Mouse (Mus musculus) lung, adult 2 months (tissue): ENCODE results near the gene Setd4. TPM values are rescaled to one million over a fixed set of nuclear protein-coding genes. Genes with fewer than 3 reads are reported as not detected.

Source experiments
- DNase-seq: peaks from one replicate; pipeline ENCODE4 v3.0.0; 2022
- H3K4me1 ChIP-seq: fragments of 200-500 bp; 2 replicates; pipeline ENCODE4 v1.6.1; 2011; ENCODE audit warnings: low read length; ENCODE audit not compliant: control insufficient read depth, insufficient read depth
- H3K4me3 ChIP-seq: fragments of 200-500 bp; replicated peaks from 2 replicates; pipeline ENCODE3; 2011; ENCODE audit warnings: low read depth, mild to moderate bottlenecking, control low read depth, low read length; ENCODE audit errors: extremely low read depth
- CTCF ChIP-seq: fragments of 200-500 bp; IDR thresholded peaks from 2 replicates; pipeline ENCODE4 v1.5.1; 2011; ENCODE audit warnings: mild to moderate bottlenecking, low read length, control low read depth; ENCODE audit not compliant: insufficient read depth
- POLR2A ChIP-seq: fragments of 200-500 bp; IDR thresholded peaks from 2 replicates; pipeline ENCODE4 v1.6.1; 2011; ENCODE audit warnings: low read depth, mild to moderate bottlenecking, control low read depth, low read length, borderline replicate concordance; ENCODE audit errors: extremely low read depth
- WGBS: fragments of 180-500 bp; shearing (Covaris S2); methylation state at CpG from one replicate; pipeline ENCODE4 v1.1.7; 2018; 5-methylcytosine and 5-hydroxymethylcytosine counted together
- polyA plus RNA-seq: library from polyadenylated mRNA; depleted of rRNA; stranded (reverse); fragments of >200 nt; gene quantifications from 2 replicates; pipeline ENCODE4 v1.2.3, GENCODE M21; 2012; rRNA removed

Gene Setd4
- polyA plus RNA-seq, 1 experiment: 6.7 TPM

- DNase-seq: no peak
- Histone ChIP-seq H3K4me3 (no peak overlapping the region), H3K4me1 (no peaks in the 10 kb centered on the region)
- 35% methylated on average over 10 of the region's 10 CpGs for WGBS
- TF ChIP-seq POLR2A: no peak
- no peak for TF ChIP-seq CTCF
Measured at GRCm38 (mm10) chr16:93549287-93549686, 54.6 kb downstream of the Setd4 start.

- WGBS: 62% methylated on average over 2 of the region's 2 CpGs
- Histone ChIP-seq H3K4me3 (no peak overlapping the region), H3K4me1 (no peaks in the 10 kb centered on the region)
- no peak for DNase-seq
- TF ChIP-seq CTCF (no peak), POLR2A (no peak)
Measured at GRCm38 (mm10) chr16:93548045-93548444, 55.8 kb downstream of the Setd4 start.

GRCm38 (mm10) chr16:93547122-93547521, 56.7 kb downstream of the Setd4 start:
- DNase-seq: no peak
- WGBS: 57% methylated on average over 3 of the region's 3 CpGs
- Histone ChIP-seq H3K4me3 (no peak overlapping the region), H3K4me1 (no peaks in the 10 kb centered on the region)
- TF ChIP-seq POLR2A: no peak
- TF ChIP-seq CTCF: no peak

- 70% methylated on average over 12 of the region's 12 CpGs for WGBS
- TF ChIP-seq CTCF: no peak
- TF ChIP-seq POLR2A: no peak
- Histone ChIP-seq H3K4me1 (no peaks in the 10 kb centered on the region), H3K4me3 (no peak overlapping the region)
- DNase-seq: no peak
Measured at GRCm38 (mm10) chr16:93546354-93546965, 57.4 kb downstream of the Setd4 start.

GRCm38 (mm10) chr16:93544931-93545330, 58.9 kb downstream of the Setd4 start:
- 84% methylated on average over 4 of the region's 4 CpGs for WGBS
- no peak for DNase-seq
- TF ChIP-seq POLR2A (no peak), CTCF (no peak)
- Histone ChIP-seq H3K4me3 (no peak overlapping the region), H3K4me1 (no peaks in the 10 kb centered on the region)

GRCm38 (mm10) chr16:93543704-93544103, 60.2 kb downstream of the Setd4 start:
- TF ChIP-seq CTCF (peak; percentile 25; the same call in 1 of the 2 replicates), POLR2A (no peak)
- Histone ChIP-seq H3K4me1 (no peaks in the 10 kb centered on the region), H3K4me3 (no peak overlapping the region)
- WGBS: under 1% methylated on average over 8 of the region's 8 CpGs
- no peak for DNase-seq

GRCm38 (mm10) chr16:93539891-93540290, 64.0 kb downstream of the Setd4 start:
- TF ChIP-seq POLR2A (no peak), CTCF (no peak)
- DNase-seq: no peak
- Histone ChIP-seq H3K4me3 (no peak overlapping the region), H3K4me1 (no peaks in the 10 kb centered on the region)
- WGBS: 48% methylated on average over 3 of the region's 3 CpGs

GRCm38 (mm10) chr16:93535151-93535853, 68.6 kb downstream of the Setd4 start:
- TF ChIP-seq POLR2A: no peak
- DNase-seq: no peak
- no peak overlapping the region for H3K4me3 ChIP-seq
- no peaks in the 10 kb centered on the region for H3K4me1 ChIP-seq
- WGBS: 54% methylated on average over 6 of the region's 6 CpGs

Other genes starting within 250 kb of the Setd4 start
- gene Cbr1, start 1.8 kb upstream of the Setd4 start, polyA plus RNA-seq: 90.6 and 96.5 TPM in 2 replicates
- gene Gm5678, start 24.0 kb upstream of the Setd4 start, polyA plus RNA-seq: not detected in 2 replicates
- gene Cbr3, start 79.2 kb upstream of the Setd4 start, polyA plus RNA-seq: 25.7 and 31.6 TPM in 2 replicates
- gene Dop1b, start 107.8 kb upstream of the Setd4 start, polyA plus RNA-seq: 61.2 and 68.3 TPM in 2 replicates
- gene Morc3, start 228.1 kb upstream of the Setd4 start, polyA plus RNA-seq: 6.1 and 10.7 TPM in 2 replicates